Mouse (Mus musculus): ENCODE measurements around the gene E130309D02Rik.

DNA sequence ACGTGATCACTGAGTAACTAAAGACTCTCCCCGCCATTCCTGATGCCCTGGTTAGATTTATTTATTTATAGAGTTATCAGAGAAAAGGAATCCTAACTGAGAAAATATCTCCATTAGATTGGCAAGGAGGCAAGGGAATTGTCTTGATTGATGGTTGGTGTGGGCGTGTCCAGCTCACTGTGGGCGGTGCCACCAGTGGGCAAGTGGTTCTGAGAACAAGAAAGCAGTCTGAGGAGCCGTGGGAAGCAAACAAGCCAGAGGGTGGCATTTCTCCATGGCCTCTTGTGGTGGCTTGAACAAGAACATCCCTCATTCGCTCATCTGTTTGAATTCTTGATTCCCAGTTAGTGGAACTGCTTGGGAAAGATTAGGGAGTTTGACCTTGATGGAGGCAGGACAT is 24.4 kb upstream of the E130309D02Rik start:
- no peak for TF ChIP-seq CTCF (IDR thresholded peaks at IDR 0.05; ENCODE audit: low read depth)
- no peak for TF ChIP-seq EP300 (optimal IDR thresholded peaks at IDR 0.05)

Measured in stomach, postnatal 0 days (tissue).